In genomic region chr11:99231049-99231816, GRCm38 (mm10) we compare ENCODE assay signal across 9 mouse cellular contexts. TPM values are rescaled to one million over a fixed set of nuclear protein-coding genes. Genes with fewer than 3 reads are reported as not detected.
DNase-seq lines count a peak whose midpoint lies in the region; ATAC-seq and TF ChIP-seq lines count a peak whose summit lies in the region.
"Had no signal": no experiment of that assay in that cellular context is flagged by ENCODE, and none has a peak within 500 bp of the region (broad histone marks: within the 10 kb centered on the region; RNA-seq: fewer than 3 reads in every experiment).

No protein-coding gene starts in this region.

- TF ChIP-seq CTCF in gastrocnemius, adult 2 months (IDR thresholded peaks at IDR 0.05), result no peak
- TF ChIP-seq CTCF in forebrain, postnatal 0 days (IDR thresholded peaks at IDR 0.05; ENCODE audit: low read depth), result no peak

- H3K9ac ChIP-seq in forebrain, postnatal 0 days, result peak overlapping the region; percentile 100
- peak overlapping the region; percentile 96 for H3K9ac ChIP-seq in liver, embryonic 16.5 days (ENCODE audit: low read depth, low read length)

- no peaks in the 10 kb centered on the region for H3K9me3 ChIP-seq in forebrain, postnatal 0 days (ENCODE audit: low read length)
- no peaks in the 10 kb centered on the region for H3K9me3 ChIP-seq in liver, embryonic 16.5 days (replicated peaks; ENCODE audit: control insufficient read depth, low read length)

- H3K4me1 ChIP-seq in forebrain, postnatal 0 days (ENCODE audit: insufficient read depth), result peaks cover 6% of the 10 kb centered on the region; the same call in 1 of the 2 replicates
- peaks cover 15% of the 10 kb centered on the region for H3K4me1 ChIP-seq in liver, embryonic 16.5 days (ENCODE audit: control insufficient read depth, low read depth, low read length)

- peak overlapping the region; percentile 99 for H3K27ac ChIP-seq in gastrocnemius, adult 2 months
- H3K27ac ChIP-seq in forebrain, postnatal 0 days (ENCODE audit: low read depth, low read length), result peak overlapping the region; percentile 99
- peak overlapping the region; percentile 90 for H3K27ac ChIP-seq in liver, embryonic 16.5 days (ENCODE audit: low read length)

- 18% methylated on average over 15 of the region's 15 CpGs for whole genome bisulfite sequencing in forebrain, postnatal 0 days
- WGBS in liver, embryonic 16.5 days (ENCODE audit: insufficient replicate concordance), result 28% methylated on average over 15 of the region's 15 CpGs

- no peak for DNase-seq in gastrocnemius, adult 2 months
- no peak for DNase-seq in gastrocnemius, adult 8-10 months (ENCODE audit: low spot score in 2 of 2)
- no peak for DNase-seq in forebrain, postnatal 0 days
- no peak for DNase-seq in ovary, postnatal 36 days (ENCODE audit: low spot score)
- DNase-seq in adrenal gland, adult 2 months, result no peak
- no peak for DNase-seq in kidney, adult 18-20 months

- H3K4me2 ChIP-seq in forebrain, postnatal 0 days (ENCODE audit: low read depth), result peak overlapping the region; percentile 76
- peak overlapping the region; percentile 89 for H3K4me2 ChIP-seq in liver, embryonic 16.5 days (ENCODE audit: low read depth, low read length)

- peak overlapping the region; percentile 99 for H3K4me3 ChIP-seq in gastrocnemius, adult 2 months
- peak overlapping the region; percentile 67 for H3K4me3 ChIP-seq in forebrain, postnatal 0 days (ENCODE audit: low read depth, low read length)
- H3K4me3 ChIP-seq in liver, embryonic 16.5 days (ENCODE audit: low read depth, low read length), result peak overlapping the region; percentile 89

- H3K36me3 ChIP-seq in forebrain, postnatal 0 days (ENCODE audit: insufficient read depth), result peaks cover 11% of the 10 kb centered on the region
- H3K36me3 ChIP-seq in liver, embryonic 16.5 days (ENCODE audit: control insufficient read depth, insufficient read depth), result peaks cover 2% of the 10 kb centered on the region; the same call in 1 of the 2 replicates

- peak; percentile 21 for ATAC-seq in CD4-positive, CD25-positive, alpha-beta regulatory T cell, adult 4 months
- ATAC-seq in forebrain, postnatal 0 days, result no peak
- ATAC-seq in liver, embryonic 16.5 days (ENCODE audit: low read depth), result no peak

- intact Hi-C loops in gastrocnemius, adult 2 months (cut with DNase I), result no loop called here

- H3K27me3 ChIP-seq in forebrain, postnatal 0 days (ENCODE audit: insufficient read depth, low read length), result no peaks in the 10 kb centered on the region
- no peaks in the 10 kb centered on the region for H3K27me3 ChIP-seq in liver, embryonic 16.5 days (ENCODE audit: control insufficient read depth, insufficient read depth, low read depth, low read length)

RNA-seq across cellular contexts. Expression of gene Smarce1, which starts 0.4 kb away (rescaled TPM):
- 10 to 100 TPM; 33.2 to 33.4 TPM for total RNA-seq in gastrocnemius, adult 2 months (2021)
- total RNA-seq in gastrocnemius, adult 8-10 months (2022), result 10 to 100 TPM; 20.8 to 29.7 (median 25.3) TPM
- polyA plus RNA-seq in CD4-positive, CD25-positive, alpha-beta regulatory T cell, adult 4 months (2017; shearing (Covaris generic)), result 100 to 1,000 TPM; 179 to 201 TPM
- total RNA-seq in forebrain, postnatal 0 days (2014; rRNA removed), result 116 and 156 TPM in 2 replicates
- 227 and 228 TPM in 2 replicates for polyA plus RNA-seq in forebrain, postnatal 0 days (2015; fragmentation: Nextera tagmentation; extraction: Ambion mirVana)
- 62.3 and 66.5 TPM in 2 replicates for polyA plus RNA-seq in liver, embryonic 16.5 days (2015; fragmentation: Nextera tagmentation; extraction: Ambion mirVana)
- 10 to 100 TPM; 49.9 to 54.4 TPM for total RNA-seq in adrenal gland, adult 2 months (2021)
- 10.0 and 10.3 TPM in 2 replicates for polyA plus RNA-seq in adrenal gland, adult 2 months (2012; rRNA removed)

RNA-seq across cellular contexts. Expression of gene Krt222, which starts 12.7 kb away (rescaled TPM):
- total RNA-seq in gastrocnemius, adult 2 months (2021), result 1 to 10 TPM; 2.0 to 6.1 TPM
- 1 to 10 TPM; 1.7 to 3.0 (median 2.0) TPM for total RNA-seq in gastrocnemius, adult 8-10 months (2022)
- 1 to 10 TPM; 1.4 to 2.1 TPM for polyA plus RNA-seq in CD4-positive, CD25-positive, alpha-beta regulatory T cell, adult 4 months (2017; shearing (Covaris generic))
- 6.5 and 7.4 TPM in 2 replicates for total RNA-seq in forebrain, postnatal 0 days (2014; rRNA removed)
- polyA plus RNA-seq in forebrain, postnatal 0 days (2015; fragmentation: Nextera tagmentation; extraction: Ambion mirVana), result 4.8 and 8.7 TPM in 2 replicates
- polyA plus RNA-seq in liver, embryonic 16.5 days (2015; fragmentation: Nextera tagmentation; extraction: Ambion mirVana), result 0.13 and 0.31 TPM in 2 replicates
- 1 to 10 TPM; 1.4 to 2.2 TPM for total RNA-seq in adrenal gland, adult 2 months (2021)
- 0.07 and 0.09 TPM in 2 replicates for polyA plus RNA-seq in adrenal gland, adult 2 months (2012; rRNA removed)

RNA-seq across cellular contexts. Expression of gene Krt24, which starts 53.8 kb away (rescaled TPM):
- total RNA-seq in gastrocnemius, adult 2 months (2021), result not detected
- total RNA-seq in gastrocnemius, adult 8-10 months (2022), result not detected
- polyA plus RNA-seq in CD4-positive, CD25-positive, alpha-beta regulatory T cell, adult 4 months (2017; shearing (Covaris generic)), result not detected
- total RNA-seq in forebrain, postnatal 0 days (2014; rRNA removed), result 0.15 TPM in 1 of 2 replicates, not detected in the other
- 0.08 TPM in 2 replicates for polyA plus RNA-seq in forebrain, postnatal 0 days (2015; fragmentation: Nextera tagmentation; extraction: Ambion mirVana)
- polyA plus RNA-seq in liver, embryonic 16.5 days (2015; fragmentation: Nextera tagmentation; extraction: Ambion mirVana), result not detected in 2 replicates
- not detected for total RNA-seq in adrenal gland, adult 2 months (2021)
- not detected in 2 replicates for polyA plus RNA-seq in adrenal gland, adult 2 months (2012; rRNA removed)
- polyA plus RNA-seq: gonadal fat pad, adult 2 months had no signal
